Mouse (Mus musculus): ENCODE measurements around the gene Yif1a. TPM values are rescaled to one million over a fixed set of nuclear protein-coding genes. Genes with fewer than 3 reads are reported as not detected.
A peak's percentile ranks its signal among the peaks of the same experiment; 100 is the strongest.
"Not testable (repeated sequence)": the region's sequence is repeated elsewhere in the genome, so short reads cannot be mapped to it uniquely, and the experiment has no call there.

The Yif1a gene
- total RNA-seq, 2 experiments from 2014 or later, result 5.0 TPM; not detected in 1

- ATAC-seq (replicated peaks; ENCODE audit: low FRiP score, poor library complexity, severe bottlenecking), result no peak
These were observed 5.7 kb upstream of the Yif1a start for GRCm38 (mm10) chr19:5082596-5082995.

- no peak for ATAC-seq (replicated peaks; ENCODE audit: low FRiP score, poor library complexity, severe bottlenecking)
These were observed 4.1 kb upstream of the Yif1a start for GRCm38 (mm10) chr19:5083961-5084833.

DNA sequence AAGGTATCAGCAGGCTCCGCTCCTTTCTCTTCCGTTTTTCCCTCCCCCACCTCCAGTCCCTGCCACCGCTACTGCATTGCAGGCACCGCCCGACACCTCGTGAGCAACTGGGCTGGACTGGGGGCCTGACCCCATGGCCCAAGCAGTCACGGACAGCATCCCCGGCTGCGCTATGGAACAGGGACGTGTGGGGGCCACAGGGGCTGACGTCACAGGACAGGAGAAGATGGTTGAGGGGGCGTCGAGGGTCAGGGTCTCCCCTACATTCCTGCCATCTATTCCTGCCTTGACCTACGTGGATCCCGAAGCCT lies 3.5 kb upstream of the Yif1a start:
- ATAC-seq (replicated peaks; ENCODE audit: low FRiP score, poor library complexity, severe bottlenecking), result no peak

DNA sequence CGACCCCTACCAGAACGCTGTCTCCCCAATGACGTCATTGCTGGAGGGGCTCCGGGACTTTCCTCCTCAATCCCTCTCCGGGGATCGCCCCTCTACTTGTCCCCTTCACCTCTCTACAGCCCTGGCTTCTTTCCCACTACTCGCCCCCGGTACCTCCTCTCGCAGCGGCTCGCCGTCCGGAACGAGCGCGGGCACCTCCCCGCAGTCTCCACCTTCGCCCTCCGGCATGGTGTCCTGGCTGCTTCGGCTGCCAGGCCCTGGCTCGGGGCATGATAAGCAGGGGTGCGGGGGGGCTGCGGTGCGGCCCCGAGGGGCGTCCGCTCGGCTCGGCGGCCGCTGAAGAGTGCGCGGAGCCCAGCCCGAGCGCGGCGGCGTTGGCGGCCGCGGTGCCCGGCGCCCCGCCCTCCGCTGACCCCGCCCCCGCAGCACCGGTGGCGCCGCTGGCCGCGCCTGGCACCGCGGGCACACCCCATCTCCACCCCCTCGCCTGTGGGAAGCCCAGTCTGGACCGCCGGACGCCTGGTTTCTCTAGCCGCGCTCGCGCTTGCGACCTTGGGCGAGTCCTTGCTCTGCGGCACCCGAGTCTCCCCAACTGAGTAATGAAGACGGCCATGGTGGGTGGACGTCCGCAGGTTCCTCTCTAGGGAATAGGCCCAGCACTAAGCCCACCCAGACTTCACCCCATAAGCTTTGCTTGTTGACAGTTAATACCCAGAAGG lies 3.0 kb upstream of the Yif1a start, which contains the start of gene Tmem151a:
TSS of gene Tmem151a (minus strand) at position 387 of the 719 bp plus-strand sequence.
- peak; percentile 58 for ATAC-seq (replicated peaks; ENCODE audit: low FRiP score, poor library complexity, severe bottlenecking)

DNA sequence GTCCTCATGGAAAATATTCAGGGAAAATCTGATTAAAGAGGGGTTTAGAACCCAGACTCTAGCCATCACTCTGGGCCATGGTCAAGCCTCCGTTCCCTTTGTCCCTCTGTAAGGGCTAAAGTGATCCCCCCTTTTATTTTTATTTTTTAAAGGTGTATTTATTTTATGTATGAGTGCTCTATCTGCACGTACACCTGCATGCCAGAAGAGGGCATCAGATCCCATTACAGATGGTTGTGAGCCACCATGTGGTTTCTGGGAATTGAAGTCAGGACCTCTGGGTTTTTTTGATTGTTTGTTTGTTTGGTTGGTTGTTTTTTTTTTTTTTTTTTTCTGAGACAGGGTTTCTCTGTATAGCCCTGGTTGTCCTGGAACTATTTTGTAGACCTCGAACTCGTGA lies 1.8 kb upstream of the Yif1a start:
- not testable (repeated sequence) for ATAC-seq (replicated peaks; ENCODE audit: low FRiP score, poor library complexity, severe bottlenecking)

GRCm38 (mm10) chr19:5089324-5089723 lies 986 bp downstream of the Yif1a start:
- ATAC-seq (replicated peaks; ENCODE audit: low FRiP score, poor library complexity, severe bottlenecking), result no peak

DNA sequence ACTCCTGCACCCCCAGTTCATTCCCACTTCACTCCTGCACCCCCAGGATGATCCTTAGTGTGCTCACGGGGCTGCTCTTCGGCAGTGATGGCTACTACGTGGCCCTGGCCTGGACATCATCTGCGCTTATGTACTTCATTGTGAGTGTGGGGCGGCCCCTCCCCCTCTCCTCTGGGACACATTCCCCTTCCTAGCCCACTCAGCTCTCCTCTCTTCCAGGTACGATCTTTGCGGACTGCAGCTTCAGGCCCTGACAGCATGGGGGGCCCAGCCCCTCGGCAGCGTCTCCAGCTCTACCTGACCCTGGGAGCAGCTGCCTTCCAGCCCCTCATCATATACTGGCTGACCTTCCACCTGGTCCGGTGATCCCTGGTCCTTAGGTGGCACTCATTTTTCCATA lies 3.7 kb downstream of the Yif1a start:
- no peak for ATAC-seq (replicated peaks; ENCODE audit: low FRiP score, poor library complexity, severe bottlenecking)

GRCm38 (mm10) chr19:5093481-5094242 lies 5.3 kb downstream of the Yif1a start:
- ATAC-seq (replicated peaks; ENCODE audit: low FRiP score, poor library complexity, severe bottlenecking), result no peak

GRCm38 (mm10) chr19:5094243-5094632 lies 5.9 kb downstream of the Yif1a start:
- ATAC-seq (replicated peaks; ENCODE audit: low FRiP score, poor library complexity, severe bottlenecking), result peak; percentile 83

DNA sequence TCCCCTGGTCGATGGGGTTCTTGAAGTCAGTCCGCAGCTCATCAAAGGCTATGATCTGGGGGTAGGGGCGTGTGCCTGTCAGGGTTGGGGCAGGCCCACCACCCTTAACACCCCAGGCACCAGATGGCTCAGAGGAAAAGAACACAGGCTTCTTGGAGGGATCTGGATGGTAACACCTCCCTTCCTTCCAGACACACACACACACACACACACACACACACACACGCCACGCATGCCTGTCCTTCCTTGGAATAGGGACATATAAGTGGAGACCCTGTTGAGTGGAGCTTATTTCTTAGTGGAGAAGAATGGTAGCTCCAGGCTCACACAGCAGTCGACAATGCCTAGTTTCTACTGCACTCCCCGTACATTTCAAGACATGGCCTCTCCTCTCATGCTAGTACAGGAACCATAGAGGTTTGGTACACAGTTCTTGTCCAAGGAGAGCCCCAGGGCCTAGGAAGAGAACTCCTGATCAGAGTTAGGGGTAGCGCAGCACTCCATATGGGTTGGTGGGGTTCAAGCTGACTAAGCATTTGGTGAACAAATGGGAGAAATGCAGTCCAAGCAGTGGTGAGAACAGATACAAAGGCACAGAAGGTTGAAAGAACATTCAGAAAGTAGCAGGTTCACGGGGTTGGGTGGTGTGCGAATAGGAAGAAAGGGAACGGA lies 6.5 kb downstream of the Yif1a start:
- no peak for ATAC-seq (replicated peaks; ENCODE audit: low FRiP score, poor library complexity, severe bottlenecking)

GRCm38 (mm10) chr19:5095887-5096474 lies 7.6 kb downstream of the Yif1a start:
- ATAC-seq (replicated peaks; ENCODE audit: low FRiP score, poor library complexity, severe bottlenecking), result no peak

- ATAC-seq (replicated peaks; ENCODE audit: low FRiP score, poor library complexity, severe bottlenecking), result no peak
These were observed 9.4 kb downstream of the Yif1a start for GRCm38 (mm10) chr19:5097521-5098362.

GRCm38 (mm10) chr19:5098363-5099143 lies 10.2 kb downstream of the Yif1a start, which contains the start of gene Cnih2:
TSS of gene Cnih2 (minus strand) at chr19:5098521.
- ATAC-seq (replicated peaks; ENCODE audit: low FRiP score, poor library complexity, severe bottlenecking), result no peak; the same call in 1 of the 2 replicates

- 0 out of 2 replicates have a peak, but pooled peaks have one; percentile 6 for ATAC-seq (replicated peaks; ENCODE audit: low FRiP score, poor library complexity, severe bottlenecking)
These were observed 17.7 kb downstream of the Yif1a start for GRCm38 (mm10) chr19:5106074-5106473.

- peak; percentile 95 for ATAC-seq (replicated peaks; ENCODE audit: low FRiP score, poor library complexity, severe bottlenecking)
These were observed 18.4 kb downstream of the Yif1a start, which contains the start of gene Rab1b for GRCm38 (mm10) chr19:5106731-5107191. TSS of gene Rab1b (minus strand) at chr19:5107072.

- ATAC-seq (replicated peaks; ENCODE audit: low FRiP score, poor library complexity, severe bottlenecking), result no peak
These were observed 19.4 kb downstream of the Yif1a start for GRCm38 (mm10) chr19:5107556-5108270.

GRCm38 (mm10) chr19:5108271-5108575 lies 19.9 kb downstream of the Yif1a start:
- no peak for ATAC-seq (replicated peaks; ENCODE audit: low FRiP score, poor library complexity, severe bottlenecking)
